Mouse (Mus musculus): ENCODE results near the gene Fam19a5. TPM values are rescaled to one million over a fixed set of nuclear protein-coding genes. Genes with fewer than 3 reads are reported as not detected.

Fam19a5 gene
- total RNA-seq, 1 experiment from 2014 or later: not detected

DNA sequence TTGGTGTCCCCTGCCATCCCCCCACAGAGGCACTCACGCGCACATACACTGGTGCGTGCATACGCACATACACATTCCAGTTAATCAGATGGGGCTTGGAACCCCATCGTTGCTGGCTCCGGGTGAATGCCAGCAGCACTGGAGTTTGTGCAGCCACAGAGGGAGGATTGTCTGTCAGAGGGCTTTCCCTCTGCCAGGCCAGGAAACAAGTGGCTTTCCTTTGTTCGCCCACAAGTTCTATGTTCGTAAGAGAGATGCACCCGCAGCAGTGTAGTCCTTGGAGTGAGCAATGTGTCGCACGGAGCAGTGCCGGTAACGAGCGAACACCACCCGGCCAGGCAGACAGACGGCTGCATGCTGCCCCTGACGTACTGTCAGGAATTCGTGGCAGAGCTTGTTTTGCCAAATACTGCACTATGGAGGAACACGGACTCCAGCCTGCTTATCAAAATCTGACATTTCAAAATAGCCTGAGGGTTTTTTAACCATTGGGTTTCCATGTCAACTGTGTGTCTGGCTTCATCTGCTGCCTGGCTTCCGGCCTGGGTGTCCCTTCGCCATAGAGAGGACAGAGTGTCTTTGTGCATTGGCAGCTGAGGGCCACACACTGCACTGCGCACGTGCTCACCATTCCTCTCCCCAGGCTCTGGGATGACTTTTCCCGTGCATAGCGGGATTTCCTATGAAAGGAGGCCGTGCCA lies 40.0 kb downstream of the Fam19a5 start:
- no peak for ATAC-seq (ENCODE audit: extremely low read depth, insufficient number of reproducible peaks, low FRiP score, poor library complexity, severe bottlenecking)

- no peak for ATAC-seq (ENCODE audit: extremely low read depth, insufficient number of reproducible peaks, low FRiP score, poor library complexity, severe bottlenecking)
Measured at GRCm38 (mm10) chr15:87590975-87591374, 46.9 kb downstream of the Fam19a5 start.

- no peak for ATAC-seq (ENCODE audit: extremely low read depth, insufficient number of reproducible peaks, low FRiP score, poor library complexity, severe bottlenecking)
Measured at GRCm38 (mm10) chr15:87596731-87597130, 52.6 kb downstream of the Fam19a5 start.

- no peak for ATAC-seq (ENCODE audit: extremely low read depth, insufficient number of reproducible peaks, low FRiP score, poor library complexity, severe bottlenecking)
Measured at GRCm38 (mm10) chr15:87597149-87597548, 53.0 kb downstream of the Fam19a5 start.

DNA sequence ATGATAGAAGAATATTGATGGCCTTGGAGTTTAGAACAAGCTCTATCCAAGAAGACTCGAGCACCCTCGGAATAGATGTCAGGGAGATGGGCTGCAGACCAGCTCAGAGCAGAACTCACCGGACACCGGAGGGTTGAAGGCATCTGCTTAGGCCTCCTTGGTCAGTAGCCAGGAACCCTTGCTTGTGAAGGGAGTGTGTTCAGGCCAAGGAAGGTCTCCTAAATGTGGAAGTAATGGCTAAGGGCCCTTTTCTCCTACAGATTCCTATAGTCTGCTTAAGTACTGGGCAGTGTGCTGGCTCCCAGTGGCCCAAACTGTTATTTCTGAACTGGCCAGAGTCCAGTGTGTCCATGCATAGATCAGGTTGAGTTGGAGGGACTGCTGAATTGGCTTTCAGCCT lies 53.7 kb downstream of the Fam19a5 start:
- no peak for ATAC-seq (ENCODE audit: extremely low read depth, insufficient number of reproducible peaks, low FRiP score, poor library complexity, severe bottlenecking)

DNA sequence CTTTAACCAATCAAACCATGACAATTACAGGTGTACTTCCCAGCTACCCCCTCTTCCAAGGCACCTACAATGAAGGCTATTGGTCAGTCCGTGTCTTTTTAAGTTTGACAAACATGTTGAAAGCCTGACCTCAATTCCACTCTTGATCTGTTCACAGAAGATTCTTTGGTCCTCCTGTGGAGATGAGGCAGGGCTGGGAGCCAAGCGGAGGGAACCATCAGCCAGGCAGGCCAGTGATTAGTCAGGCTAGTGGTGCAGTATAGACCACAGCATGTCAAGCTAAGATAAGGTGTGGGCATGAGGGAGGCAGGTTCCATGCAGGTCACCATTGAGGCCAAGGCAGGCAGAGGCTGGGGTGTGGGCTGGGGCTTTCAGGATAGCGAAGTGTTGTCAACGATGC lies 54.5 kb downstream of the Fam19a5 start:
- ATAC-seq (ENCODE audit: extremely low read depth, insufficient number of reproducible peaks, low FRiP score, poor library complexity, severe bottlenecking): no peak

DNA sequence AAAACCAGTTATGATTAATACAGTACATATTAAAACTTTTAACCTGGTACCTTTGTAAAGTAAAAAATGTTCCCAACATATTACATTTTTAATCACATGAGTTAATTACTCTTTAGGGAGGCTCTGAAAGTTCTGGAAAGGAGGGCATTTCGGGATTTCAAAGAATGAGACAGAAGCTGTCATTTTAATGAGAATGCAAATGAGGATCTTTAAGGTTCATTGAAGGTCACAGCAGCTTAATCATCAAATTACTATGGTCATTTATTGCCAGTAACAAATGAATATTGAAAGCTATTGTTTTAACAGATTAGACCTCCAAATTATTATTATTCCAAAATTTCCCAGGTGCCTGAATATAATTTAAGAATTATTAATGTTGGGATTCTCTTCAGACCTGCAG lies 59.2 kb downstream of the Fam19a5 start:
- ATAC-seq (ENCODE audit: extremely low read depth, insufficient number of reproducible peaks, low FRiP score, poor library complexity, severe bottlenecking): no peak

DNA sequence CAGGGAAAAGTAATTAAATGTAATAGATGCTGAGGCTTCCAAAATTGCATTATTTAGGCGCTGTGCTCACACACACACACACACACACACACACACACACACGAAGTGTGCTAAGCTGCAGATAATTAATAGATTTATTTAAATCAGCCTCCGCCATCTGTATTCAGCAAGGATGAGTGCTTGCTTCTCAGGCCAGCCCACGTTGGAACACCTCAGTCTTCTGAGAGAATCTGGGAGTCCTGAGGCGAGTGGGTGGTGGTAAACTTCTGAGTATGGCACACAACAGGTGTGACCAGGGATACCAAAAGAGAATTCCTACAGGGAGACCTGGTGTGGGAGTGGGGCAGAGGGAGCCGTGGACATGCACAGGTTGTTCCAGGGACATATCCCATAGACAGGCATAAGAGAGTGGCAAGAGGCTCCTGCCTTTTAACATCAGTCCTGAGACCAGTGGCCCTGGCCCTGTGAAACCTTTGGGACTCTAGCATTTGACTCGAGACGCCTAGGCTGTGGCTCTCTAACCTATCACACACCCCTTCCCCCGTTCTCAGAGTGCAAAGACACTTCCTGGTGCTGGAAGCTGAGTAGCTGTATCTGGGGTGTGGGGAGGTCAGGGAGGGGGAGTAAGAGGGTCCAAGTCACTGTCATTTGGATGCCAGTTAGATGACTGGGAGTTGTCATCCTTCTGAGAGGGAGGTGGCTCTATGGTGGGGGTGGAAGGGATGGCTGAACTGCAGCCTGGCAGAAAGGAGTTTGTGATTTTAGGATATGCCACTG lies 61.6 kb downstream of the Fam19a5 start:
- no peak for ATAC-seq (ENCODE audit: extremely low read depth, insufficient number of reproducible peaks, low FRiP score, poor library complexity, severe bottlenecking)

DNA sequence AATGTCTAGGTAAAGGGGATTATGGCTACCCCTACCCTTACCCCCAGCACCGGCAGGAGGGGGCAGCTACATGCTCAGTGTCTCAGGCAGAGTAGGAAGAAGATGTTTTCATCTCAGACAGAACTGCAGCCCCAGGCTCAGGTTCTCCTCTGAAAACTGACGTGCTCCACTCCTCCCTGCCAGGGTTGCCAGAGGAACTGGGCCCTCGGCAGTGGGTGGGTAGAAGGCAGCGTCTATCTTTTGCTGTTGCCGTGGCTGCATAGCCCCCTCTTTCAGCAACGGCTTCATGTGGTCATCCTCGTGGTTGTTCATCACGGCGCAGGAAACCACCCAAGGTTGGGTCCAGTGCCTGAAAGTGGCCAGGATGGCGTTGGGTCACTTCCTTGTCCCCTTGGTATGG lies 62.6 kb downstream of the Fam19a5 start:
- no peak for ATAC-seq (ENCODE audit: extremely low read depth, insufficient number of reproducible peaks, low FRiP score, poor library complexity, severe bottlenecking)

GRCm38 (mm10) chr15:87609236-87609635 lies 65.1 kb downstream of the Fam19a5 start:
- no peak for ATAC-seq (ENCODE audit: extremely low read depth, insufficient number of reproducible peaks, low FRiP score, poor library complexity, severe bottlenecking)

- ATAC-seq (ENCODE audit: extremely low read depth, insufficient number of reproducible peaks, low FRiP score, poor library complexity, severe bottlenecking): no peak
Measured at GRCm38 (mm10) chr15:87623966-87624609, 80.0 kb downstream of the Fam19a5 start.

DNA sequence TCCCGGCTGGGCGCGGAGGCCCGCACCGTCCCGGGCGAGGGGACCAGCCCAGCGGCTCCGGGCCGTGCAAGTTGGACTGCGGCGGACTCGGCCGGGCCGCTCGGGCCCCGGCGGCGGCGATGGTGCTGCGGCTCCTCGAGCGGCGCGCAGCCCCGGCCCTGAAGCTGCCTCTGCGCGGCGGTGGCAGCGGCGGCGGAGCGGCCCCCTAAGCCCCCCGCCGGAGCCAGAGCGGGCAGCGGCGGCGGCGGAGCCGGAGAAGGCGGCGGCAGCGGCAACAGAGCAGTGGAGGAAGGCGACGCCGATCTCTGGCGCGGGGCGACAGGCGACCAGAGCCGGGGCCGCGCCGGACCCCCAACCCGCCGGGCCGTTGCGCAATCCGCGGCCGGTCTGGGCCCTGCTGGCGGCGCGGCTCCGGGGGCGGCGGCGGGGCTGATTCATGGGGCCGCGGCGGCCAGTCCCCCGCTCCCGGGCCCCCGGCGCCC lies 80.6 kb downstream of the Fam19a5 start:
- no peak for ATAC-seq (ENCODE audit: extremely low read depth, insufficient number of reproducible peaks, low FRiP score, poor library complexity, severe bottlenecking)

DNA sequence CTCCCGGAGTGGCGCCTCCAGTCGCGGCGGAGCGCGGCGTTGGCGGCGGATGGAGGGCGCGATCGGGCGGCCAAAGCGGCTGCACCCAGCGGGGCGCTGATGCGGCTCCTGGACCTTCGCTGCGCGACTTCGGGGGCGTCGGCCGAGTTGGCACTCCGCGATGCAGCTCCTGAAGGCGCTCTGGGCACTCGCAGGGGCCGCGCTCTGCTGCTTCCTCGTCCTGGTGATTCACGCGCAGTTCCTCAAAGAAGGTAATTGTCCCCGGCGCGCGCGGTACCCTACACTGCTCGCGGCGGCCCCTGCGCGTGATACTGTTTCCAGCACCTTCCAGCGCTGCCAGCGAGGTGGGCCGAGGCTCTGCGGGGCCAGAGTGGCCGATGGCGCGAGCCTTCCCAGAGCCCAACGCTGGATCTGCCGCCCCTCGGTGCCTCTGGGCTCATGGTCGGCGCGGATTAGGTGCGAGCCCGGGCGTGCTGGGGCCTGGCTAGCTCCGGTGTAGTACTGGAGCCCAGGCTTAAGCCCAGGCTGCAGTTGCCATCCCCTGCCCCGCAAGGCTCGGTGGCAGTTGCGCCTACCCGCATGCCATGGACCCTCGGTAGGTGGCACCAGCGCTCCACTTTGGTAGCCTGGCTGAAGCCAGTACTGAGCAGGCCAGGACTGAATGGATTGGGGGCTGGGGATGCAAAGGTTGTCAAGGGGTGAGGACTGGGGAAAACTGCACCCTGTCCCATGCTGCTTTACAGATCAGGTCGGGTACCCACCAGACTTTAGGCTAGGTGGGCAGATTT lies 81.3 kb downstream of the Fam19a5 start:
- no peak for ATAC-seq (ENCODE audit: extremely low read depth, insufficient number of reproducible peaks, low FRiP score, poor library complexity, severe bottlenecking)

DNA sequence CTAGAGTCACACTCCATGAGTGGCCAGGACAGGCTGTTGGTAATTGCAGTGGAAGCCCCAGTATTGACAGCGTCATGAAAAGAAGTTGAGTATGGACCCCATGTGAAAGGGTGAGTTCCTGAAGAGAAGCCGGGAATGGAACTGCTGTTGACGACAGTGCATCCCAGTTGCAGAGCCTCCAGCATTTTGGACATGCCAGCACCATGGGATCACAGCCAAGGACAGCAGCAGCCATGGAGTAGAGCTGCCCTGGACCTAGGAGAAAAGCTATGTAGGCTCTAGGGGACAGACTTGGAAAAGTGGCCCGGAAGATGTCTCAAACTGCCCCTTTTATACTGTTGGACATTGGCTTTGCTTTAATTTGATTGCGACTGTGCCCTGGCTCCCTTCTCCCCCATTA lies 91.2 kb downstream of the Fam19a5 start:
- no peak for ATAC-seq (ENCODE audit: extremely low read depth, insufficient number of reproducible peaks, low FRiP score, poor library complexity, severe bottlenecking)

DNA sequence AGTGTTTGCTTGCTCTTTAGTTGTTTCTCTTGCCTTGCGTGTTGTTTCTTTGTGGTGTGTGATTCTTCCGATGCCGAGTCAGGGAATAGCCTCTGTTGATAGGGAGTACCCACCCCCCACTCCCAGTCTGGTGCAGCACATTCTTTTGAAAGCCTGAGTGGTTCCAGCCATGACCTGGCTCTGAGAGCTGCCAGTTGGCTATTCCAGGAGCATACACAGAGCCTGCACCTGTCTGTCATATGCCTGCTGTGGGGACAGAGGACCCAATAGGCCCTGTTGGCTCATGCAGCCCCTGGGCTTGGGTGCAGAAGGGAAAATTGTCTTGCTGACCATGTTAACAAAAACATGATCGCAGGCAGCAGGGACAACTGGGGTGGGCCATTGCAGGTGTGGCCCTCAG lies 92.3 kb downstream of the Fam19a5 start:
- no peak for ATAC-seq (ENCODE audit: extremely low read depth, insufficient number of reproducible peaks, low FRiP score, poor library complexity, severe bottlenecking)

- ATAC-seq (ENCODE audit: extremely low read depth, insufficient number of reproducible peaks, low FRiP score, poor library complexity, severe bottlenecking): no peak
Measured at GRCm38 (mm10) chr15:87637234-87637633, 93.1 kb downstream of the Fam19a5 start.

DNA sequence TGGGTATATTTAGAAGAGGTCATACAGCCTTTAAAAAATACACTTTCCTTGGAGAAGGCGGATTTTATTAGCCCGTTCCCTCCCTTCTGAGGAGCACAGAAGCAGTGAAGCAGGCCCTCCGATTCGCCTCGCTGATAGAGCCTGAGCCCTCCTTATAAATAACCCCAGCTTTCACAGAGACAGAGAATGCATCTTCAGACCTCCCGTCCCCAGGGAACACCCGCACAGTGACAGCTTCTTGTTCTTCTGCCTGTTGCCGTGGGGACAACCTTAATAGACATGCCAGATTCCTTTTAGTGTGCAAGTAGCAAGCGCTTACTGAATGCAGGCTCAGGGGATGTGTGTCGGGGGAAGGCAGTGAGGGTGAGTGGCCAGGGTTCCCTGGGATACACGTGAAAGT lies 94.2 kb downstream of the Fam19a5 start:
- ATAC-seq (ENCODE audit: extremely low read depth, insufficient number of reproducible peaks, low FRiP score, poor library complexity, severe bottlenecking): no peak

DNA sequence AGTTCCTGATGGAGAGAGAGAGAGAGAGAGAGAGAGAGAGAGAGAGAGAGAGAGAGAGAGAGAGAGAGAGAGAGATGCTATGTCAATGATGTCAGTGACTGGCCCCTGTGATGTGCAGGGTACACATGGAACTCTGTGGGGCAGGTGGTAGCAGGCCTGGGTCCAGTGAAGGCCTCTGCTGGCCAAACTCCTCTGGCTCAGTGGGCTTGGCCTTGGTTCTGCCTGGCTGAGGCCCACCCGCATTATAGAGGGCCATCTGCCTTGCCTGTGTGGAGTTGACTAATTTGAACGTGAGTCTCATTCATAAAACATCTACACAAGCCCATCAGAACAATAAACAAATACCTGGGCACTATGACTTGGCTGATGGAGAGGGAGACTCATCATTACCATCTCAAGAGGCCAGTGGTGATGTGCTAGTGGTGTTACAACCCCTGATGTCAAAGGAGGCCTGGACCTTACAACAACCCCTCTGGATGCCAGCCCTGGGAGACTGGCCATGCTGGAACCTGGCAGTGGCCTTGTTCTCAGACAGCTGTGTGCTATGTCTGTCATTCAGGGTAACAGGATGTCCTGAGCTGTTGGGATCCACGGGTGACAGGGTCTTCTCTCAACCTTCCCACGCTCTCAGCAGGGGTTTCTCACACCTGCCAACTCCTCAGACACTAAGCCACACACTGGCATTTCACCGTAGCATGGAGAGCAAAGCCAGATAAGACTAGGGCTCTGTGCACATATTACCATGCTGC lies 102.4 kb downstream of the Fam19a5 start:
- ATAC-seq (ENCODE audit: extremely low read depth, insufficient number of reproducible peaks, low FRiP score, poor library complexity, severe bottlenecking): no peak

- ATAC-seq (ENCODE audit: extremely low read depth, insufficient number of reproducible peaks, low FRiP score, poor library complexity, severe bottlenecking): no peak
Measured at GRCm38 (mm10) chr15:87649651-87650050, 105.6 kb downstream of the Fam19a5 start.

All from neutrophil, adult 5-6 weeks (primary cell).